Mouse (Mus musculus) heart, embryonic 11.5 days (tissue): Measurements from ENCODE around the gene Galnt18. TPM values are rescaled to one million over a fixed set of nuclear protein-coding genes. Genes with fewer than 3 reads are reported as not detected.

Experiments used
- ATAC-seq: fragments of 200-750 bp; cut with Nextera tagmentation; replicated peaks from 2 replicates; pipeline ENCODE4 v1.8.0; 2017; ENCODE audit warnings: moderate library complexity; ENCODE audit not compliant: insufficient number of reproducible peaks, low FRiP score, low TSS enrichment
- H3K27ac ChIP-seq: fragments of 300-500 bp; sonication (generic); 2 replicates; pipeline ENCODE4 v1.5.1; 2014; ENCODE audit warnings: mild to moderate bottlenecking, low read depth, low read length
- H3K27me3 ChIP-seq: fragments of 300-500 bp; sonication (generic); 2 replicates; pipeline ENCODE4 v1.6.1; 2014; ENCODE audit warnings: mild to moderate bottlenecking, low read length, mixed read lengths; ENCODE audit not compliant: control insufficient read depth, insufficient read depth
- H3K36me3 ChIP-seq: fragments of 300-500 bp; sonication (generic); 2 replicates; pipeline ENCODE4 v1.6.1; 2014; ENCODE audit warnings: mild to moderate bottlenecking, low read length, moderate library complexity, mixed read lengths; ENCODE audit not compliant: control insufficient read depth, insufficient read depth
- H3K4me1 ChIP-seq: fragments of 300-500 bp; sonication (generic); 2 replicates; pipeline ENCODE4 v1.6.1; 2014; ENCODE audit warnings: low read length; ENCODE audit not compliant: control insufficient read depth, insufficient read depth
- H3K4me2 ChIP-seq: fragments of 300-500 bp; sonication (generic); 2 replicates; pipeline ENCODE4 v1.6.1; 2014; ENCODE audit warnings: mild to moderate bottlenecking, moderate library complexity
- H3K4me3 ChIP-seq: fragments of 300-500 bp; sonication (generic); 2 replicates; pipeline ENCODE4 v1.5.1; 2014; ENCODE audit warnings: low read depth, low read length
- H3K9ac ChIP-seq: fragments of 300-500 bp; sonication (generic); 2 replicates; pipeline ENCODE4 v1.6.1; 2014; ENCODE audit warnings: mild to moderate bottlenecking, low read depth, low read length, moderate library complexity
- H3K9me3 ChIP-seq: fragments of 300-500 bp; sonication (generic); replicated peaks from 2 replicates; pipeline ENCODE4 v1.6.1; 2016; ENCODE audit warnings: low read length; ENCODE audit not compliant: control insufficient read depth
- WGBS: fragments of 180-500 bp; shearing (Covaris S2); extraction: QIAGEN DNeasy Blood & Tissue Kit; methylation state at CpG from one replicate; pipeline ENCODE4 v1.1.7; 2014; ENCODE audit not compliant: insufficient replicate concordance; 5-methylcytosine and 5-hydroxymethylcytosine counted together
- polyA plus RNA-seq: library from polyadenylated mRNA; unstranded; fragments of >200 nt; fragmentation: Nextera tagmentation; extraction: Ambion mirVana; gene quantifications from 2 replicates; pipeline ENCODE4 v1.2.1, GENCODE M21; 2014

Gene Galnt18
- polyA plus RNA-seq, 1 experiment from 2014 or later, result 6.6 TPM

DNA sequence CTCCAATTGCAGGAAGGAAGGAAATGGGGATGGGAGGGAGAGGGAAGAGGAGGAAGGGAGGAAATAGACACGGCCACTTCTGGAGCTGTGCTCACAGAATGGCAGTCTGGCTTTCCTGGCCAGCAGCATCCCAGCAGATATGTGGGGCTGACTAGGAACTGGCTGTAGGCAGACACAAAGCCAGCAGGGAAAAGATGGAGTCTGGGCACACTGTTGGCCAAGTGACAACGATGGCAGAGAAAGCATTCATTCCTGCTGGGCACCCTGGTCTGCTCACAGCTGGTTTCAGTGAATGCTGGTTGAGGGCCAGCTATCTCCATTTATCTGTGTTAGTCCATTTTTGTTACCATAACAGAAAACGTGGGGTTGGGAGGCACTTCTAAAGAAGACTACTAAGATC is 43.4 kb downstream of the Galnt18 start:
- Histone ChIP-seq H3K9me3 (no peaks in the 10 kb centered on the region), H3K36me3 (no peaks in the 10 kb centered on the region), H3K9ac (no peak overlapping the region), H3K4me1 (peaks cover 25% of the 10 kb centered on the region), H3K27me3 (0 out of 2 replicates have a peak, but pooled peaks cover 2% of the 10 kb centered on the region), H3K27ac (no peak overlapping the region), H3K4me3 (no peak overlapping the region), H3K4me2 (no peak overlapping the region)
- ATAC-seq, result no peak
- WGBS, result 60% methylated on average over 3 of the region's 3 CpGs

DNA sequence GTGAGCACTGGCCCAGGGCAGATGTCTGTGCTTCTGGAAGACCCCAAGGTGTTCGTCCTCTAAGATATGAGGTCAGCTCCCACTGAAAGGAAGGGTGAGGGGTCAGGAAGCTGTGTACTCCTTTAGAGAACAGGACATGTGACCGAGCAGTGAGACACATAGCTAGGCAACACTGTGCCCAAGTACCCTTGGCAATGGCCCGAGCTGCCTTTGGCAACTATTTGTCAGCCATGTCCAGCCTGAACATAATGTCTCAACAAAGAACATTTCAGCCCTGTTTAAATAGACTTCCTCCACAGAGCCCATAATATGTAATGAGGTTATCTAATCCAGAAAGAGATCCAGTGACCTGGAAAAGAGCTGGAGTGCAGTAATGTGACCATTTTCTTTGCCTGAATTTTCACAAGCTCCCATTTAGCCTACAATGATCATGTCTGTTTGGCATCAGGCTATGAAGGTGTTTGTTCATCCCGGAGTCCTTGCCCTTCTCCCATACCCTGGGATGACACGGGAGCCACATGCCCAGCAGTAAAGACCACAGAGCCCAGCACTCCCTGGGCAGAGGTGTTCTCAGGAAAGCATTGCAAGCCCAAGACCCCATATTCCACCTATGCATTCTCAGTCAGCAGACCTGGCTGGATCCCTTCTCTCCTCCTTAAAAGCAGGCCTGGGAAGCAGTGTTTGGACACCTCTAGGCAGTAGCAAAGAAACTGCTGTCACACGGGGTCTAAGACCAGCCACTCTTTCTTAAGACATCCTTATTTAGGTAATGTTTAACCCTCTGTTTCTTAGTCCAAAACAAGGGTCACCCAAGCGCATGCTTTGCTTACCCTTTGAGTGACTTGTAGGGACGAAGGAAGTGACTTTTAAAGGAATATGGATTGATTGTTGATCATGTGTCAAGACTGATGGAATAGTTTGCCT is 49.2 kb downstream of the Galnt18 start:
- Histone ChIP-seq H3K36me3 (no peaks in the 10 kb centered on the region), H3K4me3 (no peak overlapping the region), H3K9me3 (no peaks in the 10 kb centered on the region), H3K27ac (no peak overlapping the region), H3K4me2 (no peak overlapping the region), H3K27me3 (no peaks in the 10 kb centered on the region), H3K4me1 (no peaks in the 10 kb centered on the region), H3K9ac (no peak overlapping the region)
- no peak for ATAC-seq
- WGBS, result 76% methylated on average over 8 of the region's 8 CpGs

DNA sequence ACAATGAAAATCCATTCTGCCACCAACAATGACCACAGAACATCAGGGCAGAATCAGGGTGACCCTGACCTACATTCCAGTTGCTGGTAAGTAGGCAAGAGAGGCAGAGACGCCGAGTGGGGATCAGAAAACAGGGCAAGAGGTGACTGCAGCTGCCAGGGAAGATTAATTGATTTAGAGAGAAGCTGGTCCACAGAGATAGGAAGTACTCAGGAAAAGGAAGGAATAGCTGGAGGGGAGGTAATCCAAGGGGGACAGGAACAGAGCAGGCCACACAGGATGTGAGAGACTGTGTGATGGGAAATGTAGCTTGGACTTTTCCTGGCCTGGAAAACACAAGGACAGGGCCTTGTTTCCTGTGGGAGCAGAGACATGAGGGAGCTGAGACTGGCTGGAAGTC is 52.8 kb downstream of the Galnt18 start:
- no peaks in the 10 kb centered on the region for H3K4me1 ChIP-seq
- no peaks in the 10 kb centered on the region for H3K27me3 ChIP-seq
- H3K4me3 ChIP-seq, result no peak overlapping the region
- ATAC-seq, result no peak
- no peak overlapping the region for H3K4me2 ChIP-seq
- no peaks in the 10 kb centered on the region for H3K9me3 ChIP-seq
- peak overlapping the region; percentile 7; the same call in 1 of the 2 replicates for H3K27ac ChIP-seq
- no peak overlapping the region for H3K9ac ChIP-seq
- 46% methylated on average over 2 of the region's 2 CpGs for WGBS
- no peaks in the 10 kb centered on the region for H3K36me3 ChIP-seq

DNA sequence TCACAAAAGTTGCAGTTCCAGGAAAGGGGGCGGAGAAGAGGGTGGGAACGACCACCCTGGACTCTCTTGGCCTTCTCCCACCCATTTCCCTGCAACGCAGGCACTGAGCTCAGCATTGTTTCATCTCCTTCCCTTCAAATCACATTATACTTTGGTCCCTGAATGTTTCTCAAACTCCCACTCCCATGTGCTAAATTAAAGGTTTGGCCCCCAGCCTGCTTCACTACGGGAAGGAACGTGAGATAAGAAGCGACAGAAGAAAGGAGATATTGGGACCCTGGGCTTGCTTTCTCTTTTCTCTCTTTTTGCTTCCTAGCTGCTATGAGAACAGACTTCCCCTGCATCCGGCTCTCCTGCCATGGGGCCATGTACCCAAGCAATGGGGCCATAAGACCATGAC is 55.0 kb downstream of the Galnt18 start:
- Histone ChIP-seq H3K27me3 (no peaks in the 10 kb centered on the region), H3K27ac (no peak overlapping the region), H3K9me3 (no peaks in the 10 kb centered on the region), H3K4me3 (no peak overlapping the region), H3K4me1 (peaks cover 9% of the 10 kb centered on the region), H3K4me2 (no peak overlapping the region), H3K9ac (no peak overlapping the region), H3K36me3 (no peaks in the 10 kb centered on the region)
- ATAC-seq, result no peak
- 48% methylated on average over 7 of the region's 7 CpGs for WGBS

- Histone ChIP-seq H3K36me3 (no peaks in the 10 kb centered on the region), H3K27me3 (no peaks in the 10 kb centered on the region), H3K4me2 (no peak overlapping the region), H3K27ac (no peak overlapping the region), H3K4me1 (peaks cover 9% of the 10 kb centered on the region), H3K9me3 (no peaks in the 10 kb centered on the region), H3K9ac (no peak overlapping the region), H3K4me3 (no peak overlapping the region)
- ATAC-seq, result no peak
- 74% methylated on average over 4 of the region's 4 CpGs for WGBS
Measured at GRCm38 (mm10) chr7:111724004-111724403, 55.8 kb downstream of the Galnt18 start.

DNA sequence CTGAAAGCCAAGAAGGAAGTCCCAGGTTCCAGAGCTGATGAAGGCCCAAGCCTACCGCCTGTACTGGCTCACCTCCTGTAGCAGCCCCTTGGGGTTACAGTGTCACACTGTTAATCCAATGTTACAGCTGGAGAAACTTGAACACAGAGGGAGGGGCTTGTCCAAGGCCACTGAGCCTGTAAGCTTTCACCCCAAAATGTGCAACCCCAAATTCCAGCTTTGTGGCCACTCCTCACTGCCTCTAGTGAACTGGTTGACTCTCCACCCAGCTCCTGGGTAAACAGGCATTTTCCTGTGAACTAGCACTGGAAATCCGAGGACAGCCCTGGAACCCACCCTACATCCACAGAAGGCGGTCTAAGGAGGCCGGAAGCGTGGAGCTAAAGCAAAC is 58.5 kb downstream of the Galnt18 start:
- no peak for ATAC-seq
- Histone ChIP-seq H3K9me3 (no peaks in the 10 kb centered on the region), H3K36me3 (no peaks in the 10 kb centered on the region), H3K9ac (no peak overlapping the region), H3K27me3 (no peaks in the 10 kb centered on the region), H3K4me3 (no peak overlapping the region), H3K27ac (no peak overlapping the region), H3K4me1 (peaks cover 9% of the 10 kb centered on the region), H3K4me2 (no peak overlapping the region)
- 82% methylated on average over 5 of the region's 5 CpGs for WGBS

- ATAC-seq, result no peak
- Histone ChIP-seq H3K9ac (0 out of 2 replicates have a peak overlapping the region, but pooled peaks have one; percentile 29), H3K27ac (peak overlapping the region; percentile 30; the same call in 1 of the 2 replicates), H3K4me2 (no peak overlapping the region), H3K27me3 (no peaks in the 10 kb centered on the region), H3K9me3 (no peaks in the 10 kb centered on the region), H3K4me1 (peaks cover 9% of the 10 kb centered on the region), H3K36me3 (no peaks in the 10 kb centered on the region), H3K4me3 (no peak overlapping the region)
- 68% methylated on average over 8 of the region's 8 CpGs for WGBS
Measured at GRCm38 (mm10) chr7:111720511-111721307, 59.1 kb downstream of the Galnt18 start.

DNA sequence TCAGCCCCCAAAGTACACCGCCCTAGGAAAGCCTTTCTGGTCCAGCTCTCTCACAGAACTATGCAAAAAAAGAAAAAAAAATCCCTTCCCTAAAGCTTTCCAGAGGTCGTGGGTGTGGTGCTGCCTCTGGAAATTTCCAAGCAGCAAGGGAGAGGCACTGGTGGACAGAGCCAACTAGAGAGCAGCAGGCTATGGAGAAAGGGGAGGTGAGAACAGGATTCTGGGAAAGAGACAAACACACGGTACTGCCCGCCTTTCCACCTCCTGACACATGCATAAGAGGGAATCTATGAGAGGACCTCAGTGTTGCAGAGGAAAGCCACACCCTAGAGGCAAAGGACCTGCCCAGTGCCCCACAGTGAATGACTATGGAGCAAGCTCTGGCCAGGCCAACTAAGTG is 60.9 kb downstream of the Galnt18 start:
- Histone ChIP-seq H3K27ac (no peak overlapping the region), H3K9ac (no peak overlapping the region), H3K4me2 (no peak overlapping the region), H3K27me3 (no peaks in the 10 kb centered on the region), H3K9me3 (no peaks in the 10 kb centered on the region), H3K4me3 (no peak overlapping the region), H3K36me3 (no peaks in the 10 kb centered on the region), H3K4me1 (peaks cover 9% of the 10 kb centered on the region)
- no peak for ATAC-seq
- WGBS, result 56% methylated on average over 4 of the region's 4 CpGs
